Mouse (Mus musculus) left cerebral cortex, adult 2 months (tissue): ENCODE measurements around the gene Arfip2. TPM values are rescaled to one million over a fixed set of nuclear protein-coding genes. Genes with fewer than 3 reads are reported as not detected.
A peak's percentile ranks its signal among the peaks of the same experiment; 100 is the strongest.

Source experiments
- DNase-seq, 2 experiments: peaks; one replicate each; pipeline ENCODE4 v3.0.0; 2021 to 2022; ENCODE audit warnings: low spot score in 2 of 2, mixed read lengths in 1 of 2; ENCODE audit errors: extremely low spot score in 1 of 2
- H3K27ac ChIP-seq: fragments of 200-600 bp; 2 replicates; pipeline ENCODE4 v1.8.1; 2022
- H3K4me3 ChIP-seq: fragments of 200-600 bp; 2 replicates; pipeline ENCODE4 v1.8.1; 2022
- CTCF ChIP-seq: fragments of 200-600 bp; IDR thresholded peaks from 2 replicates; pipeline ENCODE4 v1.8.1; 2022; ENCODE audit warnings: antibody characterized with exemption, mild to moderate bottlenecking, moderate library complexity
- intact Hi-C: fragments of 180-260 bp; cut with DNase I; formaldehyde crosslinking; loops from one replicate; pipeline ENCODE4 v1.15.1; 2025
- total RNA-seq, 2 experiments: library from RNA; stranded (reverse); gene quantifications; 2 replicates each; pipeline ENCODE4 v1.2.3; 2021

Gene Arfip2
- total RNA-seq, 2 experiments from 2014 or later: 93.3 to 109 TPM

- TF ChIP-seq CTCF: no peak
Measured at GRCm38 (mm10) chr7:105611767-105612166, 28.4 kb downstream of the Arfip2 start.

GRCm38 (mm10) chr7:105608467-105608866, 31.7 kb downstream of the Arfip2 start:
- no peak for TF ChIP-seq CTCF
- no peak overlapping the region for H3K27ac ChIP-seq
- no peak for DNase-seq
- H3K4me3 ChIP-seq: no peak overlapping the region
- intact Hi-C loops: no loop called here

More at GRCm38 (mm10) chr7:105611767-105612166, 28.4 kb downstream of the Arfip2 start:
- intact Hi-C loops: no loop called here
- Histone ChIP-seq H3K27ac (no peak overlapping the region), H3K4me3 (no peak overlapping the region)
- DNase-seq: no peak

GRCm38 (mm10) chr7:105602860-105603623, 37.2 kb downstream of the Arfip2 start:
- intact Hi-C loops: loop anchor here (2.0 kb wide), 1 partner anchor 54 kb away; no protein-coding TSS in a partner anchor
- TF ChIP-seq CTCF: peak; percentile 74
- peak; percentile 65 for DNase-seq

DNA sequence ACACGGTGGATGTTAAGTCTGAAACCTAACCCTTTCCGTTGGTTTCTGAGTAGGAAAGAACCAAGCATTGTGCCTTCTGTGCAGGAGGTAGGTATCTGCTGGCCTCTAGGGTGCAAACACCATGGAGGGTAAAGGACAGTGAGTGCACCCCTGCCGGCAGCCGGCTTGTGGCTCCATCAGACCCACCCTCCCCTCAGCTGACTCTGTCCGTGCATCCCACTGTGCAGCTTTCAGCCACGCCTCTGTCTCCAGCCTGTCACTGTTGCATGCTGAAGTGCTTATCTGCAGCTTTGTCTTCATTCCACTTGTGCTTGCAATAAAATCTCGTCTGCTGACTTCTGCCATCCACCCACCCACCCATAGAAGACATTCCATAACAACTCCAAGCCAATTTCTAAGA, 50.1 kb downstream of the Arfip2 start:
- H3K4me3 ChIP-seq: no peak overlapping the region
- H3K27ac ChIP-seq: no peak overlapping the region
- no peak for TF ChIP-seq CTCF
- no peak for DNase-seq
- intact Hi-C loops: no loop called here

More at GRCm38 (mm10) chr7:105602860-105603623, 37.2 kb downstream of the Arfip2 start:
- Histone ChIP-seq H3K4me3 (no peak overlapping the region), H3K27ac (no peak overlapping the region)

DNA sequence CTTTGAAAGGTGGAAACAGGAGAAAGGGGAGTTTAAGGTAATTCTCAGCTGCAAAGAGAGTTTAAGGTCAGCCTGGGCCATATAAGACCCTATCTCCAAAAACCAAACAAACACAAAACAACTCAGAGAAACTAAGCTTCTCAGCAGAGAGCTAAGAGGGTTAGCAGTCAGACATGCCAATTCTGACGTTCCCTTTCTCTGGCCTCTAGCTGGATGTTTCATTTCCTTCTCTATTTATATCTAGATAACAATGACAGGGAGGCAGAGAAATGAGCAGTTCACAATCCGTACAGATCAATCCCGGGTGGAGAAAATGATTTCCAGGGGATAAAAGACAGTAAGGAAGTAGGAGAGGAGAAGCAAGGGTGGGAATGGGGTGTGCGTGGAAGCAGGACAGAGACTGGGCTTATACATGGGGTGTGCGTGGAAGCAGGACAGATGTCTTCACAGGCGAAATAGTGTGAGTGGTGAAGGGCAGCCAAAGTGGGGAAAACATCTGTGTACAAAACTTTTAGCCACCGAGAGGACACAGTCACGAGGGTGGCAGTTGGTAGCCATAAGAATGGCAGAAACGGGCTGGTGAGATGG, 51.8 kb downstream of the Arfip2 start:
- Histone ChIP-seq H3K4me3 (no peak overlapping the region), H3K27ac (no peak overlapping the region)
- intact Hi-C loops: no loop called here
- no peak for TF ChIP-seq CTCF
- DNase-seq: no peak

Other genes with a start within 250 kb of the Arfip2 start
- 10 to 100 TPM; 74.5 to 80.4 TPM for gene Fam160a2, start 240.4 kb downstream of the Arfip2 start, total RNA-seq
- gene Cnga4, start 235.8 kb downstream of the Arfip2 start, total RNA-seq: 1 to 10 TPM in 1 of 2 experiments, under 1 TPM in 1; 0.98 to 1.1 TPM
- 10 to 100 TPM; 64.9 to 65.5 TPM for gene Cckbr, start 214.7 kb downstream of the Arfip2 start, total RNA-seq
- gene Cavin3, start 158.1 kb downstream of the Arfip2 start, total RNA-seq: 10 to 100 TPM; 17.9 to 18.7 TPM
- gene Smpd1, start 86.1 kb downstream of the Arfip2 start, total RNA-seq: 100 to 1,000 TPM in 1 of 2 experiments, 10 to 100 TPM in 1; 96.9 to 107 TPM
- gene Apbb1, start 58.8 kb downstream of the Arfip2 start, total RNA-seq: 100 to 1,000 TPM; 440 to 458 TPM
- gene Hpx, start 40.3 kb downstream of the Arfip2 start, total RNA-seq: under 1 TPM; 0.30 to 0.68 TPM
- gene Trim3, start 6.8 kb downstream of the Arfip2 start, total RNA-seq: 100 to 1,000 TPM; 151 to 165 TPM
- 10 to 100 TPM; 67.8 to 76.8 TPM for gene Timm10b, start 360 bp downstream of the Arfip2 start, total RNA-seq
- 10 to 100 TPM; 11.4 to 18.8 TPM for gene Gm45799, start 136 bp upstream of the Arfip2 start, total RNA-seq
- gene Dnhd1, start 10.4 kb upstream of the Arfip2 start, total RNA-seq: 1 to 10 TPM; 7.1 to 7.6 TPM
- gene Ilk, start 96.2 kb upstream of the Arfip2 start, total RNA-seq: 10 to 100 TPM; 67.4 to 73.5 TPM
- gene Rrp8, start 97.0 kb upstream of the Arfip2 start, total RNA-seq: 10 to 100 TPM; 12.3 to 13.5 TPM
- 100 to 1,000 TPM; 110 to 111 TPM for gene Taf10, start 103.9 kb upstream of the Arfip2 start, total RNA-seq
- 10 to 100 TPM; 68.2 to 68.4 TPM for gene Tpp1, start 111.8 kb upstream of the Arfip2 start, total RNA-seq
- gene Dchs1, start 147.2 kb upstream of the Arfip2 start, total RNA-seq: 10 to 100 TPM; 10.1 to 10.9 TPM
- gene Mrpl17, start 170.7 kb upstream of the Arfip2 start, total RNA-seq: 100 to 1,000 TPM in 1 of 2 experiments, 10 to 100 TPM in 1; 97.3 to 101 TPM